Mouse (Mus musculus) intestine, postnatal 0 days (tissue): ENCODE measurements around the gene Sugt1. TPM values are rescaled to one million over a fixed set of nuclear protein-coding genes. Genes with fewer than 3 reads are reported as not detected.

Experiments used
- ATAC-seq: fragments of 200-750 bp; cut with Nextera tagmentation; 2 replicates; pipeline ENCODE4 v1.8.0; 2017; ENCODE audit warnings: mild to moderate bottlenecking, moderate TSS enrichment, moderate library complexity
- H3K27ac ChIP-seq: fragments of 300-500 bp; sonication (generic); 2 replicates; pipeline ENCODE4 v1.5.1; 2014; ENCODE audit warnings: mild to moderate bottlenecking, low read depth, low read length, moderate library complexity
- H3K27me3 ChIP-seq: fragments of 300-500 bp; sonication (generic); replicated peaks from 2 replicates; pipeline ENCODE4 v1.6.1; 2014; ENCODE audit warnings: low read length, mixed read lengths; ENCODE audit not compliant: control insufficient read depth, insufficient read depth
- H3K36me3 ChIP-seq: fragments of 300-500 bp; sonication (generic); 2 replicates; pipeline ENCODE4 v1.6.1; 2014; ENCODE audit warnings: mild to moderate bottlenecking, moderate library complexity; ENCODE audit not compliant: control insufficient read depth, insufficient read depth
- H3K4me1 ChIP-seq: fragments of 300-500 bp; sonication (generic); replicated peaks from 2 replicates; pipeline ENCODE4 v1.6.1; 2014; ENCODE audit warnings: antibody characterized with exemption, low read length, mixed read lengths; ENCODE audit not compliant: control insufficient read depth, insufficient read depth
- H3K4me2 ChIP-seq: fragments of 300-500 bp; sonication (generic); replicated peaks from 2 replicates; pipeline ENCODE4 v1.6.1; 2014; ENCODE audit warnings: low read depth, mild to moderate bottlenecking, moderate library complexity
- H3K4me3 ChIP-seq: fragments of 300-500 bp; sonication (generic); 2 replicates; pipeline ENCODE4 v1.5.1; 2014; ENCODE audit warnings: low read depth, low read length
- H3K9ac ChIP-seq: fragments of 300-500 bp; sonication (generic); 2 replicates; pipeline ENCODE4 v1.6.1; 2014; ENCODE audit warnings: mild to moderate bottlenecking, low read depth, low read length
- H3K9me3 ChIP-seq: fragments of 300-500 bp; sonication (generic); 2 replicates; pipeline ENCODE4 v1.6.1; 2016; ENCODE audit warnings: mixed run types; ENCODE audit not compliant: control insufficient read depth
- CTCF ChIP-seq: sonication (generic); IDR thresholded peaks from 2 replicates; pipeline ENCODE4 v1.5.1; 2016; ENCODE audit warnings: low read depth, mild to moderate bottlenecking, control low read depth, antibody characterized with exemption, moderate library complexity
- WGBS: fragments of 180-500 bp; shearing (Covaris S2); extraction: QIAGEN DNeasy Blood & Tissue Kit; methylation state at CpG from one replicate; pipeline ENCODE4 v1.1.7; 2014; 5-methylcytosine and 5-hydroxymethylcytosine counted together
- microRNA-seq: library from miRNA; unstranded; fragments of <30 nt; microRNA quantifications from one replicate; pipeline ENCODE4, GENCODE M21; 2016
- polyA plus RNA-seq: library from polyadenylated mRNA; unstranded; fragments of >200 nt; fragmentation: Nextera tagmentation; extraction: Ambion mirVana; gene quantifications from 2 replicates; pipeline ENCODE4 v1.2.1, GENCODE M21; 2015

Gene Sugt1
- polyA plus RNA-seq, 1 experiment from 2014 or later = 81.3 TPM

DNA sequence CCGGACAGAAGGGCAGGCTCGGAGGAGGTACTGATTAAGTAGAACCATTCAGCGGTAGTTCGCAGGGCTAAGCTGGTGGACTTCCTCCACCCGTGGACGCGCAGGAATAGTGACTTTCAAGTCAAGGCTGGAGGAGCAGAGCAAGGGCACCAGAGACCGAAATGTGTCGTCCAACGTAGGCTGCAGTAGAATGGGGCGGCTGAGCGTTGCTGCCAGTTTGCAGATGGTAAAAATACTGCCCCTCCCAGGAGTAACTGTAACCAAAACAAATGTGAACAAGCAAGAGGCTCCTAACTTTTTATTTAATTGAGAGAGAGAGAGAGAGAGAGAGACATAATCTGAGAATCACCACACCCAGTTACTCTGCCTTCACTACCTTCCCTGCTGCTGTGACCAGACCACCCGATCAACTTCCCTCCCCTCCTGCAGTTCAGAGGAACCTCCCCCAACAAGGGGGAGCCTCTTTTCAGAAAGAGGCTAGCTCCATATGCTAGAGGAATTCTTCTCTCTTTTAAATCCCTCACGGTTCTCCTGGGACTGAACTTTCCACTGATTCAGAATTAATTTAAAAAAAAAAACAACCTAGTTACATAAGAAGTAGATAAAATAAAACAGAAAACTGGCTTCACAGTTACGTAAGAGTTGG lies 89.7 kb downstream of the Sugt1 start:
- 51% methylated on average over 15 of the region's 15 CpGs for WGBS
- no peak for TF ChIP-seq CTCF
- no peaks in the 10 kb centered on the region for H3K4me1 ChIP-seq
- no peaks in the 10 kb centered on the region for H3K36me3 ChIP-seq
- no peak overlapping the region for H3K27ac ChIP-seq
- H3K4me2 ChIP-seq = no peak overlapping the region
- no peaks in the 10 kb centered on the region for H3K27me3 ChIP-seq
- no peak overlapping the region for H3K4me3 ChIP-seq
- H3K9me3 ChIP-seq = no peaks in the 10 kb centered on the region
- no peak overlapping the region for H3K9ac ChIP-seq
- ATAC-seq = no peak

DNA sequence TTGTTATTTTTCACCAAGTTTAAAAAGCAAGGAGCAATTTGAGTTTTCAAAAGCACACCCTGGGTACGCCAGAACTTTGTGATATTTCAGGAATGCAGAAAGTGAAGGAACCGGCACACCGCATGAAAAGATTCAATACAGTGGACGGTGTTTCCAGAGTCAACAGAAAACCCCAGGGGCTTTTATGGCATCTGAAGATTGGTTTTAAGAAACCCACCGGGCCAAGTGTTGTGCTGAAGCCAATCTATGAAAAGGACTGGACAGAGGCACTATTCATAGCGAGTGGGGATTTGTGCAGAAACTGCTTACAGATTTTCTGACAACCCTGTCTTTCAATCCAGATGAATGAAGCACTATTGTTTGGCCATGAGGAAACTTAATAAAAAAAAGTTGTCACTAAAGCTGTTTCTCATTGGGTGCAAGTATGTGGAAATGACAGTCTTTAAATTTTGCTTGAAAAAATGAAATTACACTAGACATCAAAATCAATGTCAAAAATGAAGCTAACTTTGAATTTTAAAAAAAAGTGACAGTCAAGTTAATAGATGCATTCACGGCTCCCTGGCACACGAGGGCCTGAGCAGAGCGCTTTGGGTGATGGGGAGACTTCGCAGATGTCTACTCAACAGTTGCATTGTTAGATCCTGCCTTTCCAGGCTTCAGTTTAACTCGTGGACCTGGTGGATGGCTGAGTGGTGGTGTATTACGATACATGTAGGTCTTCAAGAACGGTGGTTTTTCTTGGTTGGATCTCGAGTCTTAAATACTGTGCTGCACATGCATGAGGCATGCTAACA lies 90.6 kb downstream of the Sugt1 start:
- H3K4me1 ChIP-seq = no peaks in the 10 kb centered on the region
- no peaks in the 10 kb centered on the region for H3K27me3 ChIP-seq
- no peak overlapping the region for H3K4me3 ChIP-seq
- H3K36me3 ChIP-seq = no peaks in the 10 kb centered on the region
- no peaks in the 10 kb centered on the region for H3K9me3 ChIP-seq
- H3K4me2 ChIP-seq = no peak overlapping the region
- no peak overlapping the region for H3K9ac ChIP-seq
- TF ChIP-seq CTCF = no peak
- WGBS = 67% methylated on average over 14 of the region's 14 CpGs
- H3K27ac ChIP-seq = no peak overlapping the region
- no peak for ATAC-seq

- H3K27me3 ChIP-seq = no peaks in the 10 kb centered on the region
- no peaks in the 10 kb centered on the region for H3K9me3 ChIP-seq
- no peak for ATAC-seq
- H3K4me3 ChIP-seq = no peak overlapping the region
- no peak for TF ChIP-seq CTCF
- no peaks in the 10 kb centered on the region for H3K4me1 ChIP-seq
- H3K27ac ChIP-seq = no peak overlapping the region
- H3K9ac ChIP-seq = no peak overlapping the region
- no peak overlapping the region for H3K4me2 ChIP-seq
- no peaks in the 10 kb centered on the region for H3K36me3 ChIP-seq
- WGBS = 54% methylated on average over 5 of the region's 5 CpGs
Measured at GRCm38 (mm10) chr14:79680652-79681051, 93.2 kb downstream of the Sugt1 start.

Small RNAs within 50 kb of the gene (microRNA-seq; reads per million reads assigned to microRNA genes)
- not detected for gene Gm27857

Other genes starting within 250 kb of the Sugt1 start
- gene Naa16, start 196.9 kb upstream of the Sugt1 start, polyA plus RNA-seq = 16.7 and 16.8 TPM in 2 replicates
- gene Mtrf1, start 189.9 kb upstream of the Sugt1 start, polyA plus RNA-seq = 4.9 and 5.1 TPM in 2 replicates
- gene Kbtbd7, start 161.2 kb upstream of the Sugt1 start, polyA plus RNA-seq = 5.9 and 6.4 TPM in 2 replicates
- 0.92 and 0.98 TPM in 2 replicates for gene Kbtbd6, start 135.9 kb upstream of the Sugt1 start, polyA plus RNA-seq
- gene Elf1, start 106.5 kb upstream of the Sugt1 start, polyA plus RNA-seq = 19.2 and 20.0 TPM in 2 replicates
- gene Wbp4, start 106.2 kb upstream of the Sugt1 start, polyA plus RNA-seq = 29.8 and 31.0 TPM in 2 replicates
- 0.18 TPM in 1 of 2 replicates, not detected in the other for gene Cnmd, start 74.5 kb downstream of the Sugt1 start, polyA plus RNA-seq
- 0.34 and 0.40 TPM in 2 replicates for gene Pcdh8, start 183.6 kb downstream of the Sugt1 start, polyA plus RNA-seq